Mouse (Mus musculus) CD4-positive helper T cell, adult 2 months (primary cell): ENCODE measurements around the gene Mfng.

Experiments
- DNase-seq: peaks from one replicate; pipeline ENCODE4 v3.0.0-alpha.2; 2012; ENCODE audit warnings: low read depth, missing footprints, low spot score

Gene Mfng

GRCm38 (mm10) chr15:78755966-78756725 is 17.1 kb downstream of the Mfng start:
- DNase-seq: no peak

- DNase-seq: no peak
Measured at GRCm38 (mm10) chr15:78755226-78755625, 18.0 kb downstream of the Mfng start.

- DNase-seq: no peak
Measured at GRCm38 (mm10) chr15:78754144-78754543, 19.1 kb downstream of the Mfng start.

- no peak for DNase-seq
Measured at GRCm38 (mm10) chr15:78752991-78753390, 20.3 kb downstream of the Mfng start.

GRCm38 (mm10) chr15:78750608-78751350 is 22.5 kb downstream of the Mfng start:
- DNase-seq: no peak

- no peak for DNase-seq
Measured at GRCm38 (mm10) chr15:78749855-78750254, 23.4 kb downstream of the Mfng start.

GRCm38 (mm10) chr15:78744206-78744605 is 29.1 kb downstream of the Mfng start:
- peak; percentile 71 for DNase-seq

- no peak for DNase-seq
Measured at GRCm38 (mm10) chr15:78742831-78743230, 30.4 kb downstream of the Mfng start.

- no peak for DNase-seq
Measured at GRCm38 (mm10) chr15:78740662-78741061, 32.6 kb downstream of the Mfng start.

GRCm38 (mm10) chr15:78737146-78737545 is 36.1 kb downstream of the Mfng start:
- DNase-seq: no peak

GRCm38 (mm10) chr15:78736681-78737100 is 36.6 kb downstream of the Mfng start:
- no peak for DNase-seq

- no peak for DNase-seq
Measured at GRCm38 (mm10) chr15:78736181-78736579, 37.1 kb downstream of the Mfng start.

GRCm38 (mm10) chr15:78735431-78736180 is 37.7 kb downstream of the Mfng start:
- no peak for DNase-seq

- no peak for DNase-seq
Measured at GRCm38 (mm10) chr15:78731830-78732229, 41.4 kb downstream of the Mfng start.

GRCm38 (mm10) chr15:78730315-78731049 is 42.8 kb downstream of the Mfng start:
- DNase-seq: no peak

- peak; percentile 38 for DNase-seq
Measured at GRCm38 (mm10) chr15:78726697-78727096, 46.6 kb downstream of the Mfng start.

GRCm38 (mm10) chr15:78720532-78720931 is 52.7 kb downstream of the Mfng start:
- DNase-seq: no peak

- DNase-seq: peak; percentile 70
Measured at GRCm38 (mm10) chr15:78720094-78720493, 53.2 kb downstream of the Mfng start.

GRCm38 (mm10) chr15:78719416-78719815 is 53.9 kb downstream of the Mfng start:
- no peak for DNase-seq

- no peak for DNase-seq
Measured at GRCm38 (mm10) chr15:78718290-78719250, 54.7 kb downstream of the Mfng start, which contains the start of gene Elfn2. Gene Elfn2, minus strand, starts transcription at chr15:78718771.
